Mouse (Mus musculus) limb, embryonic 14.5 days (tissue): ENCODE data around the gene Yjefn3. TPM values are rescaled to one million over a fixed set of nuclear protein-coding genes. Genes with fewer than 3 reads are reported as not detected.

Experiments used
- ATAC-seq: fragments of 200-750 bp; cut with Nextera tagmentation; 2 replicates; pipeline ENCODE4 v1.8.0; 2017; ENCODE audit warnings: low read depth, moderate number of reproducible peaks, moderate TSS enrichment; ENCODE audit not compliant: low FRiP score
- DNase-seq: peaks from one replicate; pipeline ENCODE4 v3.0.0-alpha.2; 2015; ENCODE audit warnings: low spot score
- H3K27ac ChIP-seq: fragments of 300-500 bp; sonication (generic); replicated peaks from 2 replicates; pipeline ENCODE4 v1.5.1; 2014; ENCODE audit warnings: low read depth, mild to moderate bottlenecking, low read length, moderate library complexity, mixed read lengths
- H3K27me3 ChIP-seq: fragments of 300-500 bp; sonication (generic); 2 replicates; pipeline ENCODE4 v1.6.1; 2014; ENCODE audit warnings: low read length, mixed read lengths; ENCODE audit not compliant: control insufficient read depth, insufficient read depth
- H3K36me3 ChIP-seq: fragments of 300-500 bp; sonication (generic); 2 replicates; pipeline ENCODE4 v1.6.1; 2014; ENCODE audit warnings: mild to moderate bottlenecking, low read length, moderate library complexity, mixed read lengths; ENCODE audit not compliant: control insufficient read depth, insufficient read depth
- H3K4me1 ChIP-seq: fragments of 300-500 bp; sonication (generic); 2 replicates; pipeline ENCODE4 v1.6.1; 2014; ENCODE audit warnings: antibody characterized with exemption, low read length, mixed read lengths; ENCODE audit not compliant: control insufficient read depth, insufficient read depth
- H3K4me2 ChIP-seq: fragments of 300-500 bp; sonication (generic); replicated peaks from 2 replicates; pipeline ENCODE4 v1.6.1; 2014; ENCODE audit warnings: low read depth, mild to moderate bottlenecking, low read length, moderate library complexity; ENCODE audit not compliant: severe bottlenecking
- H3K4me3 ChIP-seq: fragments of 300-500 bp; sonication (generic); replicated peaks from 2 replicates; pipeline ENCODE4 v1.5.1; 2014; ENCODE audit warnings: low read length
- H3K9ac ChIP-seq: fragments of 300-500 bp; sonication (generic); 2 replicates; pipeline ENCODE4 v1.6.1; 2014; ENCODE audit warnings: mild to moderate bottlenecking, low read depth, low read length, moderate library complexity; ENCODE audit not compliant: severe bottlenecking
- H3K9me3 ChIP-seq: fragments of 300-500 bp; sonication (generic); 2 replicates; pipeline ENCODE4 v1.6.1; 2016; ENCODE audit warnings: low read length; ENCODE audit not compliant: control insufficient read depth
- POLR2A ChIP-seq: fragments of 200-500 bp; IDR thresholded peaks from 2 replicates; pipeline ENCODE4 v1.8.0; 2012; ENCODE audit warnings: inconsistent platforms, mild to moderate bottlenecking, moderate library complexity, borderline replicate concordance; ENCODE audit not compliant: insufficient read depth, insufficient read length; ENCODE audit errors: extremely low read depth
- WGBS: fragments of 180-500 bp; shearing (Covaris S2); extraction: QIAGEN DNeasy Blood & Tissue Kit; methylation state at CpG from one replicate; pipeline ENCODE4 v1.1.7; 2014; 5-methylcytosine and 5-hydroxymethylcytosine counted together
- polyA plus RNA-seq, 2 experiments: library from polyadenylated mRNA; depleted of rRNA in 1 of 2; stranded (reverse) in 1 of 2; unstranded in 1 of 2; fragments of >200 nt; fragmentation: Nextera tagmentation in 1 of 2; extraction: Ambion mirVana in 1 of 2; gene quantifications; 2 replicates each; pipeline versions ENCODE4 v1.2.1 to v1.2.3; 2012 to 2014

Yjefn3 gene
- polyA plus RNA-seq, 2 experiments: 5.4 to 5.5 TPM

- 68% methylated on average over 10 of the region's 10 CpGs for WGBS
- ATAC-seq: no peak
Measured at GRCm38 (mm10) chr8:69876967-69877366, 25.5 kb downstream of the Yjefn3 start.

GRCm38 (mm10) chr8:69876097-69876496 lies 26.4 kb downstream of the Yjefn3 start:
- ATAC-seq (no peak), DNase-seq (no peak)
- Histone ChIP-seq H3K9me3 (no peaks in the 10 kb centered on the region), H3K36me3 (no peaks in the 10 kb centered on the region), H3K27me3 (peaks cover 18% of the 10 kb centered on the region), H3K27ac (no peak overlapping the region), H3K4me1 (no peaks in the 10 kb centered on the region), H3K9ac (0 out of 2 replicates have a peak overlapping the region, but pooled peaks have one; percentile 4), H3K4me2 (no peak overlapping the region), H3K4me3 (no peak overlapping the region)
- 48% methylated on average over 10 of the region's 10 CpGs for WGBS
- no peak for TF ChIP-seq POLR2A

More at GRCm38 (mm10) chr8:69876967-69877366, 25.5 kb downstream of the Yjefn3 start:
- Histone ChIP-seq H3K4me1 (no peaks in the 10 kb centered on the region), H3K4me3 (no peak overlapping the region), H3K36me3 (no peaks in the 10 kb centered on the region), H3K27ac (no peak overlapping the region), H3K4me2 (no peak overlapping the region), H3K27me3 (peaks cover 27% of the 10 kb centered on the region), H3K9ac (no peak overlapping the region), H3K9me3 (no peaks in the 10 kb centered on the region)
- DNase-seq: no peak
- TF ChIP-seq POLR2A: no peak

GRCm38 (mm10) chr8:69874654-69875053 lies 27.9 kb downstream of the Yjefn3 start:
- peaks cover 4% of the 10 kb centered on the region for H3K27me3 ChIP-seq
- no peak for TF ChIP-seq POLR2A
- no peak for DNase-seq
- no peaks in the 10 kb centered on the region for H3K4me1 ChIP-seq
- 81% methylated on average over 13 of the region's 13 CpGs for WGBS
- H3K4me3 ChIP-seq: no peak overlapping the region
- H3K4me2 ChIP-seq: no peak overlapping the region
- H3K27ac ChIP-seq: no peak overlapping the region
- no peak for ATAC-seq
- no peak overlapping the region for H3K9ac ChIP-seq
- no peaks in the 10 kb centered on the region for H3K36me3 ChIP-seq
- no peaks in the 10 kb centered on the region for H3K9me3 ChIP-seq

GRCm38 (mm10) chr8:69874155-69874554 lies 28.4 kb downstream of the Yjefn3 start:
- DNase-seq (peak; percentile 59), ATAC-seq (no peak)
- Histone ChIP-seq H3K4me2 (no peak overlapping the region), H3K27ac (no peak overlapping the region), H3K36me3 (no peaks in the 10 kb centered on the region), H3K4me1 (no peaks in the 10 kb centered on the region), H3K9me3 (no peaks in the 10 kb centered on the region), H3K27me3 (no peaks in the 10 kb centered on the region), H3K4me3 (no peak overlapping the region), H3K9ac (no peak overlapping the region)
- TF ChIP-seq POLR2A: no peak
- WGBS: 9% methylated on average over 9 of the region's 9 CpGs

- Histone ChIP-seq H3K9ac (no peak overlapping the region), H3K27ac (no peak overlapping the region), H3K4me2 (no peak overlapping the region), H3K9me3 (no peaks in the 10 kb centered on the region), H3K4me3 (no peak overlapping the region), H3K36me3 (no peaks in the 10 kb centered on the region), H3K27me3 (no peaks in the 10 kb centered on the region), H3K4me1 (no peaks in the 10 kb centered on the region)
- no peak for DNase-seq
- no peak for ATAC-seq
- 82% methylated on average over 6 of the region's 6 CpGs for WGBS
- TF ChIP-seq POLR2A: no peak
Measured at GRCm38 (mm10) chr8:69870907-69871306, 31.6 kb downstream of the Yjefn3 start.
